Mouse (Mus musculus): ENCODE results near the gene Rbm41. TPM values are rescaled to one million over a fixed set of nuclear protein-coding genes. Genes with fewer than 3 reads are reported as not detected.

The Rbm41 gene
- total RNA-seq, 1 experiment: 20.7 TPM

DNA sequence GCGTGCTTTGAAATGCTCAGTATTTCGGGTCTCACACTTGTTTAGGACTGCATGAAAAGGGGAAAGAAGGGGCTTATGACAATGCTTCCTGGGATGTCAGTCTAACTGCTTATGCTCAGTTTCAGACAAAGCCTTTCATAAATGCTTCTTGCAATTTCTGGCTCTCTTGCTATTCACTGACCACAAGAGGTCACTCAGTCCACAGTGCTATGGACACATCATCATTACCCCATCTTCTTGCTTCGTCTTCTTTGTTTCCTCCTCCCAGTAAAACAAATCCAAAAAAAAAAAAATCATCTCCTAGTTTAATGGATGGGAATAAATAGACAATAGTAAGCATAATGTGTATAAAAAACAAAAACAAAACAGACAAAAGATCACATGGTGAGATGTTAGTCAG lies 65.9 kb downstream of the Rbm41 start:
- Histone ChIP-seq H3K9me3 (ENCODE audit: control insufficient read depth, insufficient read depth, low read depth, low read length) (no peaks in the 10 kb centered on the region), H3K27ac (ENCODE audit: insufficient read depth, low read depth, low read length, poor library complexity, severe bottlenecking) (no peak overlapping the region), H3K36me3 (ENCODE audit: control insufficient read depth, insufficient read depth, low read length, poor library complexity, severe bottlenecking) (no peaks in the 10 kb centered on the region), H3K4me1 (ENCODE audit: control insufficient read depth in 2 of 2, insufficient read depth in 2 of 2, low read length in 2 of 2, poor library complexity in 1 of 2) (no peaks in the 10 kb centered on the region), H3K4me3 (ENCODE audit: insufficient read depth in 1 of 2, low read depth in 1 of 2, low read length in 2 of 2, poor library complexity in 1 of 2, severe bottlenecking in 1 of 2) (no peak overlapping the region), H3K9ac (ENCODE audit: insufficient read depth, low read depth, low read length, poor library complexity, severe bottlenecking) (no peak overlapping the region)
- TF ChIP-seq CHD2 (IDR thresholded peaks at IDR 0.05; ENCODE audit: low read depth, low read length): no peak
- TF ChIP-seq ZC3H11A (IDR thresholded peaks at IDR 0.05; ENCODE audit: borderline replicate concordance, low read depth, low read length): no peak
- no peak for TF ChIP-seq MAFK (IDR thresholded peaks at IDR 0.05; ENCODE audit: insufficient read depth, low read depth, low read length)
- TF ChIP-seq ZNF384 (IDR thresholded peaks at IDR 0.05; ENCODE audit: low read depth, low read length): no peak
- in situ Hi-C loops (cut with MboI; ENCODE audit: low sequenced_read_pairs in 2 of 2, unreplicated experiment in 2 of 2): no loop called here
- no peak for DNase-seq (ENCODE audit: low read depth, low spot score)

- DNase-seq (ENCODE audit: low read depth, low spot score): no peak
- in situ Hi-C loops (cut with MboI; ENCODE audit: low sequenced_read_pairs in 2 of 2, unreplicated experiment in 2 of 2): no loop called here
- Histone ChIP-seq H3K9me3 (ENCODE audit: control insufficient read depth, insufficient read depth, low read depth, low read length) (no peaks in the 10 kb centered on the region), H3K36me3 (ENCODE audit: control insufficient read depth, insufficient read depth, low read length, poor library complexity, severe bottlenecking) (no peaks in the 10 kb centered on the region), H3K9ac (ENCODE audit: insufficient read depth, low read depth, low read length, poor library complexity, severe bottlenecking) (no peak overlapping the region), H3K4me3 (ENCODE audit: insufficient read depth in 1 of 2, low read depth in 1 of 2, low read length in 2 of 2, poor library complexity in 1 of 2, severe bottlenecking in 1 of 2) (no peak overlapping the region), H3K27ac (ENCODE audit: insufficient read depth, low read depth, low read length, poor library complexity, severe bottlenecking) (no peak overlapping the region), H3K4me1 (ENCODE audit: control insufficient read depth in 2 of 2, insufficient read depth in 2 of 2, low read length in 2 of 2, poor library complexity in 1 of 2) (no peaks in the 10 kb centered on the region)
- no peak for TF ChIP-seq ZC3H11A (IDR thresholded peaks at IDR 0.05; ENCODE audit: borderline replicate concordance, low read depth, low read length)
- no peak for TF ChIP-seq ZNF384 (IDR thresholded peaks at IDR 0.05; ENCODE audit: low read depth, low read length)
- TF ChIP-seq MAFK (IDR thresholded peaks at IDR 0.05; ENCODE audit: insufficient read depth, low read depth, low read length): no peak
- TF ChIP-seq HCFC1 (IDR thresholded peaks at IDR 0.05; ENCODE audit: borderline replicate concordance, insufficient read depth, low read length): no peak
- no peak for TF ChIP-seq CHD2 (IDR thresholded peaks at IDR 0.05; ENCODE audit: low read depth, low read length)
Observed at GRCm38 (mm10) chrX:139920572-139920971, 77.8 kb downstream of the Rbm41 start.

DNA sequence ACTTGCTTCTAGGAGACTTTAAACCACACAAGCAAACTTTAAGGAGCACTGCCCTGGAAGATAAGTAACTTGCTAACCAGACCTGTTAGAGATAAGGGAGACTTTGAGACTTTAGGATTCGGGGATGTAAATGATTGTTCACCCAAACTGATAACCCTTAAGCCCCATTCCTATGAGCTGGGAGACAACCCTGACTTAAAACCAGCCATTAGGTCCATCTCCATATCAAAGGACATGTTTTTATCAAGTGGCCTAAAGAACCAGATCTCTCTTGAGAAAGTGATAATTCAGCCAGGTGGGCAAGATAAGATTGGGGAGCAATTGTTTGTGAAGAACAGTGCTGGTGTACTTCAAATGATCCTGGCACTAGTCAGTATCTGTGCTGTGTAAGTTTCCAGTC lies 107.0 kb downstream of the Rbm41 start:
- in situ Hi-C loops (cut with MboI; ENCODE audit: low sequenced_read_pairs in 2 of 2, unreplicated experiment in 2 of 2): no loop called here
- TF ChIP-seq CHD2 (IDR thresholded peaks at IDR 0.05; ENCODE audit: low read depth, low read length): no peak

DNA sequence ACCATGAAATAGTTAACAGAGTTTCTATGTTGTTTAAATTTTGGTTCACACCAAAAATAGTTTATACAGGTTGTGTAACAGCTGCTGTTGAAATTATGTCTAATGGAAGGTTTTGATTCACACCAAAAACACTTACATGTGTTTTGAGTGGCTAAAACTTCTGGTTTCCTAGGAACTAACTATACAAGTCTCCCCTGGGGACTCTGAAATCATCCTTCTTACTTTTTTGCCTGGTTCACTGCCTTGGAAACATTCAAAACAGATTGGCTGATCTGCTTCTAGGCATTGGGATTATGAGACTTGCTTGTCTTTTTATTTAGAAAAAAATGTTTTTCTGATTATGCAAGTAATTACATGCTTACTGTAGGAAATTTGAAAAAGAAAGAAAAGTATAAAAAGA lies 115.2 kb downstream of the Rbm41 start:
- H3K9ac ChIP-seq (ENCODE audit: insufficient read depth, low read depth, low read length, poor library complexity, severe bottlenecking): no peak overlapping the region
- no peak for TF ChIP-seq HCFC1 (IDR thresholded peaks at IDR 0.05; ENCODE audit: borderline replicate concordance, insufficient read depth, low read length)
- TF ChIP-seq CHD2 (IDR thresholded peaks at IDR 0.05; ENCODE audit: low read depth, low read length): no peak
- no peak for TF ChIP-seq ZC3H11A (IDR thresholded peaks at IDR 0.05; ENCODE audit: borderline replicate concordance, low read depth, low read length)
- no peak for TF ChIP-seq ZNF384 (IDR thresholded peaks at IDR 0.05; ENCODE audit: low read depth, low read length)
- TF ChIP-seq MAFK (IDR thresholded peaks at IDR 0.05; ENCODE audit: insufficient read depth, low read depth, low read length): no peak
- no peak for DNase-seq (ENCODE audit: low read depth, low spot score)
- H3K27ac ChIP-seq (ENCODE audit: insufficient read depth, low read depth, low read length, poor library complexity, severe bottlenecking): no peak overlapping the region
- in situ Hi-C loops (cut with MboI; ENCODE audit: low sequenced_read_pairs in 2 of 2, unreplicated experiment in 2 of 2): no loop called here
- no peak overlapping the region for H3K4me3 ChIP-seq (ENCODE audit: insufficient read depth in 1 of 2, low read depth in 1 of 2, low read length in 2 of 2, poor library complexity in 1 of 2, severe bottlenecking in 1 of 2)
- no peaks in the 10 kb centered on the region for H3K36me3 ChIP-seq (ENCODE audit: control insufficient read depth, insufficient read depth, low read length, poor library complexity, severe bottlenecking)
- no peaks in the 10 kb centered on the region for H3K4me1 ChIP-seq (ENCODE audit: control insufficient read depth in 2 of 2, insufficient read depth in 2 of 2, low read length in 2 of 2, poor library complexity in 1 of 2)
- no peaks in the 10 kb centered on the region for H3K9me3 ChIP-seq (ENCODE audit: control insufficient read depth, insufficient read depth, low read depth, low read length)

More for the DNA sequence above, 107.0 kb downstream of the Rbm41 start:
- Histone ChIP-seq H3K27ac (ENCODE audit: insufficient read depth, low read depth, low read length, poor library complexity, severe bottlenecking) (no peak overlapping the region), H3K36me3 (ENCODE audit: control insufficient read depth, insufficient read depth, low read length, poor library complexity, severe bottlenecking) (no peaks in the 10 kb centered on the region), H3K4me1 (ENCODE audit: control insufficient read depth in 2 of 2, insufficient read depth in 2 of 2, low read length in 2 of 2, poor library complexity in 1 of 2) (no peaks in the 10 kb centered on the region), H3K9me3 (ENCODE audit: control insufficient read depth, insufficient read depth, low read depth, low read length) (no peaks in the 10 kb centered on the region), H3K9ac (ENCODE audit: insufficient read depth, low read depth, low read length, poor library complexity, severe bottlenecking) (no peak overlapping the region), H3K4me3 (ENCODE audit: insufficient read depth in 1 of 2, low read depth in 1 of 2, low read length in 2 of 2, poor library complexity in 1 of 2, severe bottlenecking in 1 of 2) (no peak overlapping the region)
- DNase-seq (ENCODE audit: low read depth, low spot score): no peak

DNA sequence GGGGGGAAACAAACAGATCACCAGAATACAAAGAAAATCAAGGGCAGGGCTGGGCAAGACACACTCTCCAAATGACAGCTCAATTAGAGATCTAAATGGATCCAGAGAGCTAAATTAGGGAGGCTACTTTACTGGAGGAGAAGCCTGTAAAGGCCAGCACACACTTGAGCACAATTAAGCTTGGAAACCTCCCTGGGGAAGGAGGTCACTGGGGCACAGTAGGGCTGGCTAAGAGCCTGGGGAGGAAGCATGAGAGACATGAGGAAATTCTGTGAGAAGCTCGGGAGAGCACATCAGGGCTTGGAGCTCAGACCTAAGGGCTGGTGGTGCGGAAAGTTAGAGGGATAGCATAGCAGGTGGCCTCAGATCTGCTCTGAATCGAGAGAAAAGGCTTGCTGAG lies 120.5 kb downstream of the Rbm41 start:
- Histone ChIP-seq H3K4me1 (ENCODE audit: control insufficient read depth in 2 of 2, insufficient read depth in 2 of 2, low read length in 2 of 2, poor library complexity in 1 of 2) (no peaks in the 10 kb centered on the region), H3K9ac (ENCODE audit: insufficient read depth, low read depth, low read length, poor library complexity, severe bottlenecking) (no peak overlapping the region), H3K27ac (ENCODE audit: insufficient read depth, low read depth, low read length, poor library complexity, severe bottlenecking) (no peak overlapping the region), H3K4me3 (ENCODE audit: insufficient read depth in 1 of 2, low read depth in 1 of 2, low read length in 2 of 2, poor library complexity in 1 of 2, severe bottlenecking in 1 of 2) (no peak overlapping the region), H3K36me3 (ENCODE audit: control insufficient read depth, insufficient read depth, low read length, poor library complexity, severe bottlenecking) (no peaks in the 10 kb centered on the region), H3K9me3 (ENCODE audit: control insufficient read depth, insufficient read depth, low read depth, low read length) (no peaks in the 10 kb centered on the region)
- TF ChIP-seq ZC3H11A (IDR thresholded peaks at IDR 0.05; ENCODE audit: borderline replicate concordance, low read depth, low read length) (no peak), CHD2 (IDR thresholded peaks at IDR 0.05; ENCODE audit: low read depth, low read length) (no peak), HCFC1 (IDR thresholded peaks at IDR 0.05; ENCODE audit: borderline replicate concordance, insufficient read depth, low read length) (no peak), MAFK (IDR thresholded peaks at IDR 0.05; ENCODE audit: insufficient read depth, low read depth, low read length) (no peak), ZNF384 (IDR thresholded peaks at IDR 0.05; ENCODE audit: low read depth, low read length) (no peak)
- in situ Hi-C loops (cut with MboI; ENCODE audit: low sequenced_read_pairs in 2 of 2, unreplicated experiment in 2 of 2): no loop called here
- no peak for DNase-seq (ENCODE audit: low read depth, low spot score)
